Mouse (Mus musculus) heart, embryonic 10.5 days (tissue): ENCODE measurements at regions not wholly inside any gene's neighbourhood (a gene's known extent, or its start where the extent isn't known, plus 50 kb on each side); places are given as distances from the start of the nearest gene placed in this dataset.

ENCODE experiments used
- DNase-seq: peaks from one replicate; pipeline ENCODE4 v3.0.0-alpha.2; 2017; ENCODE audit warnings: low spot score
- H3K27ac ChIP-seq: fragments of 300-500 bp; sonication (generic); 2 replicates; pipeline ENCODE4 v1.5.1; 2016; ENCODE audit warnings: mild to moderate bottlenecking
- H3K27me3 ChIP-seq: fragments of 300-500 bp; sonication (generic); 2 replicates; pipeline ENCODE4 v1.6.1; 2016; ENCODE audit warnings: mild to moderate bottlenecking; ENCODE audit not compliant: poor library complexity, insufficient read depth, severe bottlenecking
- H3K36me3 ChIP-seq: fragments of 300-500 bp; sonication (generic); 2 replicates; pipeline ENCODE4 v1.6.1; 2016; ENCODE audit warnings: mild to moderate bottlenecking, moderate library complexity
- H3K4me1 ChIP-seq: fragments of 300-500 bp; sonication (generic); 2 replicates; pipeline ENCODE4 v1.6.1; 2016; ENCODE audit warnings: mild to moderate bottlenecking
- H3K4me3 ChIP-seq: fragments of 300-500 bp; sonication (generic); 2 replicates; pipeline ENCODE4 v1.5.1; 2016; ENCODE audit warnings: mild to moderate bottlenecking, moderate library complexity
- H3K9me3 ChIP-seq: fragments of 300-500 bp; sonication (generic); 2 replicates; pipeline ENCODE4 v1.6.1; 2016; ENCODE audit warnings: mild to moderate bottlenecking, moderate library complexity
- WGBS: fragments of 180-500 bp; shearing (Covaris S2); methylation state at CpG from one replicate; pipeline ENCODE4 v1.1.7; 2016; 5-methylcytosine and 5-hydroxymethylcytosine counted together

DNA sequence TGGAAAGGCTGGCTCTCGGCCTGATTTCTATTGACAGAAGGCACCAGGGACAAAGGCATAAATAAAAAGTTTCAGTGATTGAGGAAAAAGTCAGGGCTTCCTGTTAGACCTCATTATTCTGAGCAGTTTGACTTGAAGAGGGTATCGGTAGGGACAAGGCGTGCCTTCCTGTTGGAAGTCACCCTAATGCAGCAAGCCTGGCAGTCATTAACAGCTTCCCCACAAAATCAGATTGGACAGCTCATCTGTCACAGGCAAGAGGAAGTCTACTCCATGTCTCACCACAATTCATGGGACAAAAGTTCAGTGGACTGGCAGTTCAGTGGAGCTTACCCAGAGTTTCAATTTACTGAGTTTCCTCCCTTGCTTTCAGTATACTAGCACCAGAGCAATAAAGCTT is 715.5 kb downstream of the Fam181b start:
- no peaks in the 10 kb centered on the region for H3K9me3 ChIP-seq
- H3K36me3 ChIP-seq: no peaks in the 10 kb centered on the region
- WGBS: 58% methylated on average over 3 of the region's 3 CpGs
- DNase-seq: no peak
- H3K4me3 ChIP-seq: no peak overlapping the region
- H3K4me1 ChIP-seq: no peaks in the 10 kb centered on the region
- H3K27ac ChIP-seq: no peak overlapping the region
- no peaks in the 10 kb centered on the region for H3K27me3 ChIP-seq

DNA sequence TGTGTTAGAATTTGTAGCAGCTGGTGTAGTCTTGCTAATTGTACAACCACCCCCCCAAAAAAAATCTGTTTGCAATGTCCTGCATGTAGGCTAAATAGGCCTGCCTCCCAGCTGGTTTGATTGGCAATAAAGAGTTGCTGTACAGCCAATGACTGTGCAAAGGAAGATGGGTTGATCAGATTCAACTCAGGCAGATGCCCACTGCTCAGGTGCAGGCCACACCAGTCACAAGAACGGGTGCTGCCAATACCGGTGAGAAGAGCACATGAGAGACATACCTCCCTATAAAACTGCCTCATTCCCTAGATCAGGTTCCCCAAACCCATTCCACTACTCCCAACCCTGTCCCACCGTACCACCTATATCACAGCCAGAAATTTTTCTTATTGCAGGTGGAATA is 756.0 kb downstream of the Fam181b start:
- H3K4me1 ChIP-seq: no peaks in the 10 kb centered on the region
- H3K36me3 ChIP-seq: no peaks in the 10 kb centered on the region
- WGBS: 78% methylated on average over 3 of the region's 3 CpGs
- no peaks in the 10 kb centered on the region for H3K9me3 ChIP-seq
- H3K27ac ChIP-seq: no peak overlapping the region
- no peak for DNase-seq
- no peaks in the 10 kb centered on the region for H3K27me3 ChIP-seq
- H3K4me3 ChIP-seq: no peak overlapping the region

GRCm38 (mm10) chr7:93836169-93836568 is 756.5 kb downstream of the Fam181b start:
- no peaks in the 10 kb centered on the region for H3K27me3 ChIP-seq
- no peak overlapping the region for H3K4me3 ChIP-seq
- H3K9me3 ChIP-seq: no peaks in the 10 kb centered on the region
- WGBS: 52% methylated on average over 2 of the region's 2 CpGs
- no peaks in the 10 kb centered on the region for H3K36me3 ChIP-seq
- no peaks in the 10 kb centered on the region for H3K4me1 ChIP-seq
- DNase-seq: no peak
- no peak overlapping the region for H3K27ac ChIP-seq

DNA sequence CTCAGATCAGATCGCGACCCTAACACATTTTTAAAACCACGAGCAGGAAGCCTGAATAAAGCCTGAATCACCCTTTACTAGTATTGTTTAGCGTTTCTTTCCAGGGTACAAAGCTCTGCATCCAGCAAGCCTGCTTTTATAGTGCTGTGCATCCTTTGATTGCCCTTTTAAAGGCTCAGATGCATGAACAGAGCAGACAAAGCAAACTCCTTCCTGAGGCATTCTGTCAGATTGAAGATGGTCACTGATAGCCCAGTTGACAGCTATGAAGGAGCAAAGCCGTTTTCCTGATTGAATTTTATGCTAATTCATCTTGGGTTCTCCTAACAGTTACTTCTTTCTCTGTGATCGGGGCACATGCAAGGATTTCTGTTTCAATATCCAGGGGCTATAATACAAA is 775.4 kb downstream of the Fam181b start:
- H3K4me3 ChIP-seq: no peak overlapping the region
- 82% methylated on average over 6 of the region's 6 CpGs for WGBS
- H3K9me3 ChIP-seq: no peaks in the 10 kb centered on the region
- DNase-seq: no peak
- H3K36me3 ChIP-seq: no peaks in the 10 kb centered on the region
- no peaks in the 10 kb centered on the region for H3K27me3 ChIP-seq
- no peak overlapping the region for H3K27ac ChIP-seq
- H3K4me1 ChIP-seq: no peaks in the 10 kb centered on the region

DNA sequence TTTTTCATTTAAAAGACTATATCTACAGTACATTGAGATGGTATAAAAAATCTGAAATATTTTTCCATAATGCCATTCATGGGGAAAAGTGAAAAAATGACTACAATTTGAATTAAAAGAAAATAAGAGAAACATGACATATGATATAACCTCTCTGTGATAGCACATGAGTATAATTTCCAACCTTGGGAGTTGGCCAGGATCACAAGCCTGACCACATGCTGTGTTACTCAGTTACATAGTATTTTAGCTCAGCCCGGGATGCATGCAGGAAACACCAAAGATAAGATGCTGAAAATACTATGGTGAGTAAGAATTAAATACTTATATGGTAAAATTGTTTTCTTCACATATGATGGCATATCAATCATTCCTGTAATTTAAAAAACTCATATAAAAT is 814.0 kb downstream of the Fam181b start:
- Histone ChIP-seq H3K4me3 (no peak overlapping the region), H3K9me3 (no peaks in the 10 kb centered on the region), H3K27ac (no peak overlapping the region), H3K36me3 (no peaks in the 10 kb centered on the region), H3K4me1 (no peaks in the 10 kb centered on the region), H3K27me3 (no peaks in the 10 kb centered on the region)
- DNase-seq: no peak
- WGBS: 69% methylated on average over 1 of the region's 1 CpGs

DNA sequence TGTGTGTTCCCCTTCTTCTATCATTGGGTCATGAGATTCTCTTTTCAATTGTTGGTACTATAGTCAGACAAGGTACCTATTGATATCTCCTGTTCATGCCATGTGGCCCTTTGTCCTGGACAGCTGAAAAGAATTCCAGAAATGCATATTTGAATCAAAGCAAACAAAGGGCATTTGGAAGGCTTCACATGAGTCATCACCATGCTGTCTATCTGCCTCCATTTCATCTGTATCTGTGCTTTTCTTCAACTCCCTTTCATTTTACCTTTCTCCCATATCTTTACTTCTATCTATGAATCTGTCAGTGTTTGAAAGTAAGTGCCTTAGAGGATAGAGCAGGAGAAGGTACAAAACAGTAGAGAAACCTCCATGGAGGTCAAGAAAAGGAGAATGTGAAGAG is 817.3 kb downstream of the Fam181b start:
- H3K4me1 ChIP-seq: no peaks in the 10 kb centered on the region
- H3K4me3 ChIP-seq: no peak overlapping the region
- H3K9me3 ChIP-seq: no peaks in the 10 kb centered on the region
- no peak for DNase-seq
- no peaks in the 10 kb centered on the region for H3K36me3 ChIP-seq
- no peak overlapping the region for H3K27ac ChIP-seq
- no peaks in the 10 kb centered on the region for H3K27me3 ChIP-seq

GRCm38 (mm10) chr7:93902770-93903169 is 823.1 kb downstream of the Fam181b start:
- H3K36me3 ChIP-seq: no peaks in the 10 kb centered on the region
- H3K27me3 ChIP-seq: no peaks in the 10 kb centered on the region
- no peak overlapping the region for H3K27ac ChIP-seq
- no peaks in the 10 kb centered on the region for H3K9me3 ChIP-seq
- 72% methylated on average over 2 of the region's 2 CpGs for WGBS
- H3K4me3 ChIP-seq: no peak overlapping the region
- no peak for DNase-seq
- no peaks in the 10 kb centered on the region for H3K4me1 ChIP-seq

GRCm38 (mm10) chr7:93936925-93937324 is 857.3 kb downstream of the Fam181b start:
- WGBS: 72% methylated on average over 3 of the region's 3 CpGs
- Histone ChIP-seq H3K27ac (no peak overlapping the region), H3K27me3 (no peaks in the 10 kb centered on the region), H3K4me1 (no peaks in the 10 kb centered on the region), H3K9me3 (no peaks in the 10 kb centered on the region), H3K36me3 (no peaks in the 10 kb centered on the region), H3K4me3 (no peak overlapping the region)
- DNase-seq: no peak

DNA sequence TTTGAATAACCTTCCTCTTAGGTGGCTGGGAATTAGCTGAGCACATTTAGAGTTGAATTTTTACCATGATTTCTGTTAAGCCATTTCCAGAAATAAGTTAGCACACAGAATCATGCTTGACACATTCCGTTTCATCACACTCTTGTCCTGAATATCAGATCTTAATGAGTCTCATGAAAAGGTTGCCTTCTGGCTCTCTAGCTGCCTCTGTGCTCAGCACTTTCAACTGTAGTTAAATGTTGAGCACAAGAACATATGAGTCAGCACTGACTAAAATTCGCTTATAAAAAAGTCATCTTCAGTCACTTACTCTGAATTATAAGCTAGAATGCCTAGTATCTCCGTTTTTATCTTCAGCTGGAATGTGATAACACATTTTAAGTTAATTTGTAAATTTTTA is 902.4 kb downstream of the Fam181b start:
- Histone ChIP-seq H3K27ac (no peak overlapping the region), H3K9me3 (no peaks in the 10 kb centered on the region), H3K27me3 (no peaks in the 10 kb centered on the region), H3K36me3 (no peaks in the 10 kb centered on the region), H3K4me1 (no peaks in the 10 kb centered on the region), H3K4me3 (no peak overlapping the region)
- WGBS: 65% methylated on average over 3 of the region's 3 CpGs
- no peak for DNase-seq

DNA sequence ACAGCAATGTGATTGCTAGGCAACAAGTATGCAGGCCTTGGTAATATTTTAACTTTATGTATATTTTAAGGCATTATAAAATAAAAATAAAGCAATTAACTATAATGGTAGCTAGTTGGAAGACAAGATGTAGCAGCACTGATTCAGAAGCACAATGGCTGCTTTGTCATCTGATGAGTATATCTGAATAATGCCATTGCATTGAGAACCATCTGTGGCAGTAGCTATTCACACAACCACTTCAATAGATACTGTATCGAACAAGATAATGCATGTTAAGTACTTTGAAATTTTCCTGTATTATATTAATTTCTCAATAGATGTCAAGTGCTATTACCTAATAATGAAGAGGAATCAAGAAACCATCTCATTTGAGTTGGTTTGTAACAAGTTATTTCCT is 923.1 kb downstream of the Fam181b start:
- no peaks in the 10 kb centered on the region for H3K4me1 ChIP-seq
- no peak overlapping the region for H3K4me3 ChIP-seq
- H3K27me3 ChIP-seq: no peaks in the 10 kb centered on the region
- no peak for DNase-seq
- H3K9me3 ChIP-seq: peaks cover 5% of the 10 kb centered on the region; the same call in 1 of the 2 replicates
- H3K27ac ChIP-seq: no peak overlapping the region
- 65% methylated on average over 1 of the region's 1 CpGs for WGBS
- no peaks in the 10 kb centered on the region for H3K36me3 ChIP-seq

DNA sequence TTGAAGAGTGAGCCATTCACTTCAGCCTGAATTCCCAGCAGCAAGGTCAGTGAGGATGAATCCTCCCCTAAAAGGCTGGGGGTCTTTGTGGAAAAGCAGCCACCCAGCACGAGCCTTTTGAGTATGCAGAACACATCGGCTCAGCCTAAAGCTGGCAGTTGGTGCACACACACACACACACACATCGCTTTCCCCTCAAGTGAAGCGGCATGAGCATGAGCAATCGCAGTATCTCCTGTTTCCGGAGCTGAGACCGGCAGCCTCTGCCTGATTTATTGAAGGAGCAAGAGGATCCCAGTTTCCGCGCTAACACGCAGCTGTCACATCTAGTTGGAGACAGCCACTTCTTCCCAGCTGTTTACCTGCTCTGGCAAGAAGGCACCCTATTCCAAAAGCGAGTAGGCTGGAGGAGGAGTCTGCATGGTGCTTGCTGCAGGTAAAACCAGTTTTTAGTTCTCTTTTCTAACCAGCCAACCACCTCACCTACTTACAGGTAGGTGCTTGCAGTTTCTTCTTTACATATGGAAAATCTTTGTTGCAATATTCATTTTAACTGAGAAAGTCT is 962.9 kb downstream of the Fam181b start:
- DNase-seq: no peak
- peak overlapping the region; percentile 27; the same call in 1 of the 2 replicates for H3K4me3 ChIP-seq
- H3K27ac ChIP-seq: no peak overlapping the region
- no peaks in the 10 kb centered on the region for H3K4me1 ChIP-seq
- H3K27me3 ChIP-seq: no peaks in the 10 kb centered on the region
- H3K36me3 ChIP-seq: no peaks in the 10 kb centered on the region
- no peaks in the 10 kb centered on the region for H3K9me3 ChIP-seq
- 29% methylated on average over 11 of the region's 11 CpGs for WGBS

GRCm38 (mm10) chr7:94045428-94045827 is 965.8 kb downstream of the Fam181b start:
- DNase-seq: no peak
- Histone ChIP-seq H3K27ac (no peak overlapping the region), H3K4me1 (no peaks in the 10 kb centered on the region), H3K27me3 (no peaks in the 10 kb centered on the region), H3K36me3 (no peaks in the 10 kb centered on the region), H3K9me3 (no peaks in the 10 kb centered on the region), H3K4me3 (no peak overlapping the region)
- WGBS: 68% methylated on average over 2 of the region's 2 CpGs

DNA sequence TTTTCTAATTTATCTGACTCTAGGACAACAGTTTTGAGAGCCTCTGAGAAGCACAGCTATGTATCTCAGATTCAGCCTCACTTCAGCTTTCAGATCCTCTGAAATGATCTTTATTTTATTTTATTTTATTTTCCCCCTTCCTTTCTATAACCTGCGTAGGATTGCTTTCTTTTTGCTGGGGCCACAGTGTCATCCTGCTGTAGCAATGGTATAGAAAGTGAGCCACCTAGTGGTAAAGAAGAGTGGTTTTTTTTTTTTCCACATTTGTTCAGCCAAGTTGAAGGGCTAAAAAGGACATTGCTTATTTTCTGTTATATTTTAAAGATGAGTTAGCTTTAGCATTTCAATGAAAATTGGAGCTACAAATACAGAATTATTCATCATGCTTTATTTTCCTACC is 966.4 kb downstream of the Fam181b start:
- H3K9me3 ChIP-seq: no peaks in the 10 kb centered on the region
- no peaks in the 10 kb centered on the region for H3K36me3 ChIP-seq
- no peak for DNase-seq
- WGBS: 38% methylated on average over 1 of the region's 1 CpGs
- H3K27ac ChIP-seq: no peak overlapping the region
- no peaks in the 10 kb centered on the region for H3K4me1 ChIP-seq
- H3K27me3 ChIP-seq: no peaks in the 10 kb centered on the region
- no peak overlapping the region for H3K4me3 ChIP-seq

DNA sequence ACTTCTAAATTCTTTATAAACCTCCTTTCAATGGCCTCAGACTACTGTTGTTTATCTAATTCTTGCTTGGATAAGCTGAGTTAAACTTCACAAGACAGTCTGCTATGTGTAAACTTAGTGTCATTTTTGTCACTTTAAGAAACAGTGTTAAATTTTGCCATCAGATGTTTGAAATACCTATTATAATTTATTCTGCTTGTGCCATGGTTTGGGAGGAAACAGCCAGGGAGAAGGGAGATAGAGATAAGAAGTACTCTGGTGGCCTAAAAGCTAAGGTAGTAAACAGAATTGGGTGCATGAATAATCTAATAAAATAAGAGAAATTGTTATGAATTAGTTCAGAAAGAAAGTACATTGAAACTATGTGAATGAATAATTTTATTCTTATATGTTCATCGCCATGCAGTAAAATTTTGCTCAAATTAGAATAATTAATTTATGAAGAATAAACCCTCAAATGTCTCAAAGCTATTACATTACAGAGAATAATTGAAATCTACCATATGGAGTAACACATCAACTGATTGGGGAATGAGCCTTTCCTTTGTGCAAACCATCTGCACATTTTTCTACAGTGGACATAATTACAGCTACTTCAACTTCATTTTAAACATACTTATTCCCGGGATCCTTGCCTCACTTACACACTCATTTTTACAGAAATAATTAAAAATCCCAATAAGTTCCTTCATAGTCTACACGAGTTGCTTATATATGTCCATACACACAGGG is 982.3 kb downstream of the Fam181b start:
- H3K27me3 ChIP-seq: no peaks in the 10 kb centered on the region
- WGBS: 71% methylated on average over 3 of the region's 3 CpGs

More for the DNA sequence above, 982.3 kb downstream of the Fam181b start:
- Histone ChIP-seq H3K36me3 (no peaks in the 10 kb centered on the region), H3K4me1 (no peaks in the 10 kb centered on the region), H3K4me3 (no peak overlapping the region), H3K9me3 (no peaks in the 10 kb centered on the region), H3K27ac (no peak overlapping the region)
- DNase-seq: no peak
